Mouse (Mus musculus): ENCODE measurements around the gene Ccdc167. TPM values are rescaled to one million over a fixed set of nuclear protein-coding genes. Genes with fewer than 3 reads are reported as not detected.

Ccdc167 gene
- polyA plus RNA-seq (2012; rRNA removed; ENCODE audit: low replicate concordance), result 1.9 and 3.7 TPM in 2 replicates

DNA sequence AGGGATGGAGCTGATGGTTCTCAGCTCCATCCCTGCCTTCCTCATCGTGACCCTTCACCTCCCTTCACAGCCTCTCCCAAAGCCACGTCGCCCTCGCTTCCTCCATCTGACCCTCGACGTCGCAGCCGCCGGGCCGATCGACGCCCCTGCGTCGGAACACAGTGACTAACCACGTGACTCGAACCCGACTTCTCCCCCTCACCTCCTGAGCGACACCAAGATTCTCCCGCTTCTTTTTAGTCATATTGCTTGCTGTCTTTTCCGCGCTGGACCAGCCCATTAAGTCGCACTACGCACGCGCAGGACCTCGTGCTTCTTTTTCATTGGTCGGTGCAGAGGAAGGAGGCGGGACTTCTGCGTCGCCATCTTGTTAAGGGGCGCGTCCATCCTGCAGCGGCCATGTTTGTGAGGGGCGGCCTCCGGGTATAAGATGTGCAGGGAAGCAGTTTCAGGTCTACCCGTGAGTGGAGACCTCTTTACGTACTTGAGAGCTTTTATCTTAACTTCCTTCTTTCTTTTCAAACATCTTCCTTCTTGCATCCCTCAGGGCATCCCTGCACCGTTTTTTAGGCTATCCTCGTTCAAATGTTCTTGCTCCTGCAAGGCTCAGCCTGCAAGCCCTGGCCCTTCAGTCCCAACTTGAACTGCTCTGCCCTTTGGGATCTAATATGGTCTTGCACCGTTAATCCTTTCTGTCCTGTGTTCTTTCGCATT lies at the start of gene Ccdc167:
Gene Ccdc167 (minus strand): TSS at position 313 of the 714 bp plus-strand sequence.

DNA sequence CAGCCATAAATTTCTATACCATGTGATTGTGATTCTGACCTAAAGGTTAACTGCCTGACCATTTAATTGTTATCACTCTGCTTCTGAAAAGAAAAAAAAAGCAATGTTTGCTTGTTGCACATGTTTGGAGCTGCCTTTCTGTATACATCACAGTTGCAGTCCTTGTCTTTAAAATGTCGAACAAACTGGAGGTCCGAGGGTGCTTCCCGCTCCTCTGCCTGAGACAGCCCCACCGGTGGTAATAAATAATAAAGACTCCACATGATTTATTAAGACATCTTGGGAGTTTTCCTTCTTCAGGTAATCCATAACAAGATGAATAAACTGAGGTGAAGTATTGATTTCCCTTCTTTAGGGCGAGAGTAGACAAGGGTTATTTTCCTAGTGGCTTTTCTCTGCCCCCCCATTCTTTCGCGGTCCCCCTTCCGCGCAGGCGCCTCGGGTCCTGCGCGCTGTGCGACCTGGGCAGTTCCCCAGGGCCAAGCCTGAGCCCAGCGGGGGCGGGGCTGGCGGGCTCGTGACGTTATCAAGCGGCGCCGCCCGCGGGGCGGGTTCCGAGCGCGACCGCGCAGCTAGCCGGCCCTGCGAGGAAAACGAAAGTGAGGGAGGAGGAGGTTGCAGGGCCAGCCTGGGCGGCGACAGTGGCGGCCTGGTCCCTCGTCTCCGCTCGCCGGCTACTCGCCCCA lies 56.6 kb downstream of the Ccdc167 start, which contains the start of gene Cmtr1:
Gene Cmtr1 (plus strand): TSS at position 520 of the 686 bp plus-strand sequence.

Other genes starting within 250 kb of the Ccdc167 start
- 59.8 and 198 TPM in 2 replicates for gene Pim1, start 226.3 kb downstream of the Ccdc167 start, polyA plus RNA-seq (2012; rRNA removed; ENCODE audit: low replicate concordance)
- gene Gm17657, start 167.4 kb downstream of the Ccdc167 start, polyA plus RNA-seq (2012; rRNA removed; ENCODE audit: low replicate concordance), result not detected in 2 replicates
- gene Tbc1d22b, start 167.3 kb downstream of the Ccdc167 start, polyA plus RNA-seq (2012; rRNA removed; ENCODE audit: low replicate concordance), result 22.1 and 27.2 TPM in 2 replicates
- not detected in 2 replicates for gene Tmem217, start 164.7 kb downstream of the Ccdc167 start, polyA plus RNA-seq (2012; rRNA removed; ENCODE audit: low replicate concordance)
- gene Rnf8, start 102.3 kb downstream of the Ccdc167 start, polyA plus RNA-seq (2012; rRNA removed; ENCODE audit: low replicate concordance), result 12.4 and 14.7 TPM in 2 replicates
- 0.08 and 0.20 TPM in 2 replicates for gene Gm28043, start 102.2 kb downstream of the Ccdc167 start, polyA plus RNA-seq (2012; rRNA removed; ENCODE audit: low replicate concordance)
- 9.2 and 10.1 TPM in 2 replicates for gene Cmtr1, start 56.4 kb downstream of the Ccdc167 start, polyA plus RNA-seq (2012; rRNA removed; ENCODE audit: low replicate concordance)

All from duodenum, adult 2 months (tissue).